Mouse (Mus musculus) intestine, embryonic 16.5 days (tissue): ENCODE data around the gene Gpr22. TPM values are rescaled to one million over a fixed set of nuclear protein-coding genes. Genes with fewer than 3 reads are reported as not detected.

Experiments used
- ATAC-seq: fragments of 200-750 bp; cut with Nextera tagmentation; 2 replicates; pipeline ENCODE4 v1.8.0; 2017; ENCODE audit warnings: moderate TSS enrichment, moderate library complexity
- H3K27ac ChIP-seq: fragments of 300-500 bp; sonication (generic); 2 replicates; pipeline ENCODE4 v1.5.1; 2014; ENCODE audit warnings: mild to moderate bottlenecking, low read length
- H3K27me3 ChIP-seq: fragments of 300-500 bp; sonication (generic); replicated peaks from 2 replicates; pipeline ENCODE4 v1.6.1; 2014; ENCODE audit warnings: low read length, control low read depth, mixed read lengths; ENCODE audit not compliant: control insufficient read depth, insufficient read depth
- H3K36me3 ChIP-seq: fragments of 300-500 bp; sonication (generic); 2 replicates; pipeline ENCODE4 v1.6.1; 2014; ENCODE audit warnings: low read length, control low read depth; ENCODE audit not compliant: control insufficient read depth, insufficient read depth
- H3K4me1 ChIP-seq: fragments of 300-500 bp; sonication (generic); 2 replicates; pipeline ENCODE4 v1.6.1; 2014; ENCODE audit warnings: low read length, control low read depth, mixed read lengths; ENCODE audit not compliant: control insufficient read depth, insufficient read depth
- H3K4me2 ChIP-seq: fragments of 300-500 bp; sonication (generic); 2 replicates; pipeline ENCODE4 v1.6.1; 2014; ENCODE audit warnings: low read depth, low read length, control low read depth
- H3K4me3 ChIP-seq: fragments of 300-500 bp; sonication (generic); 2 replicates; pipeline ENCODE4 v1.5.1; 2014; ENCODE audit warnings: mild to moderate bottlenecking, low read length
- H3K9ac ChIP-seq: fragments of 300-500 bp; sonication (generic); 2 replicates; pipeline ENCODE4 v1.6.1; 2014; ENCODE audit warnings: low read depth, low read length
- H3K9me3 ChIP-seq: fragments of 300-500 bp; sonication (generic); 2 replicates; pipeline ENCODE4 v1.6.1; 2016; ENCODE audit warnings: low read length, control low read depth; ENCODE audit not compliant: control insufficient read depth
- WGBS: fragments of 180-500 bp; shearing (Covaris S2); extraction: QIAGEN DNeasy Blood & Tissue Kit; methylation state at CpG from one replicate; pipeline ENCODE4 v1.1.7; 2014; 5-methylcytosine and 5-hydroxymethylcytosine counted together
- polyA plus RNA-seq: library from polyadenylated mRNA; unstranded; fragments of >200 nt; fragmentation: Nextera tagmentation; extraction: Ambion mirVana; gene quantifications from 2 replicates; pipeline ENCODE4 v1.2.1, GENCODE M21; 2015

Gene Gpr22
- polyA plus RNA-seq, 1 experiment from 2014 or later, result 3.9 TPM

GRCm38 (mm10) chr12:31724576-31724975 lies 10.8 kb upstream of the Gpr22 start:
- WGBS, result 87% methylated on average over 3 of the region's 3 CpGs
- H3K4me1 ChIP-seq, result peaks cover 5% of the 10 kb centered on the region; the same call in 1 of the 2 replicates

GRCm38 (mm10) chr12:31719586-31720275 lies 6.0 kb upstream of the Gpr22 start:
- 84% methylated on average over 1 of the region's 1 CpGs for WGBS
- no peak overlapping the region for H3K4me2 ChIP-seq
- H3K4me1 ChIP-seq, result peaks cover 5% of the 10 kb centered on the region; the same call in 1 of the 2 replicates
- no peaks in the 10 kb centered on the region for H3K9me3 ChIP-seq
- no peaks in the 10 kb centered on the region for H3K36me3 ChIP-seq
- no peak overlapping the region for H3K27ac ChIP-seq
- no peak for ATAC-seq
- no peaks in the 10 kb centered on the region for H3K27me3 ChIP-seq
- no peak overlapping the region for H3K4me3 ChIP-seq
- H3K9ac ChIP-seq, result no peak overlapping the region

More at GRCm38 (mm10) chr12:31724576-31724975, 10.8 kb upstream of the Gpr22 start:
- H3K27me3 ChIP-seq, result no peaks in the 10 kb centered on the region
- no peaks in the 10 kb centered on the region for H3K36me3 ChIP-seq
- H3K4me3 ChIP-seq, result no peak overlapping the region
- H3K9me3 ChIP-seq, result no peaks in the 10 kb centered on the region
- H3K9ac ChIP-seq, result no peak overlapping the region
- no peak overlapping the region for H3K27ac ChIP-seq
- no peak overlapping the region for H3K4me2 ChIP-seq
- ATAC-seq, result no peak

GRCm38 (mm10) chr12:31714070-31714469 lies 323 bp upstream of the Gpr22 start:
- H3K9me3 ChIP-seq, result no peaks in the 10 kb centered on the region
- H3K4me2 ChIP-seq, result no peak overlapping the region
- ATAC-seq, result no peak
- H3K27me3 ChIP-seq, result no peaks in the 10 kb centered on the region
- no peak overlapping the region for H3K9ac ChIP-seq
- H3K36me3 ChIP-seq, result no peaks in the 10 kb centered on the region
- H3K27ac ChIP-seq, result no peak overlapping the region
- no peak overlapping the region for H3K4me3 ChIP-seq
- H3K4me1 ChIP-seq, result 0 out of 2 replicates have a peak, but pooled peaks cover 3% of the 10 kb centered on the region
- WGBS, result 88% methylated on average over 3 of the region's 3 CpGs

- WGBS, result 43% methylated on average over 4 of the region's 4 CpGs
- Histone ChIP-seq H3K4me3 (no peak overlapping the region), H3K9me3 (no peaks in the 10 kb centered on the region), H3K4me2 (no peak overlapping the region), H3K4me1 (0 out of 2 replicates have a peak, but pooled peaks cover 3% of the 10 kb centered on the region), H3K36me3 (no peaks in the 10 kb centered on the region), H3K9ac (no peak overlapping the region), H3K27ac (no peak overlapping the region), H3K27me3 (no peaks in the 10 kb centered on the region)
- ATAC-seq, result no peak
Observed at GRCm38 (mm10) chr12:31712727-31713126, 1.0 kb downstream of the Gpr22 start.

DNA sequence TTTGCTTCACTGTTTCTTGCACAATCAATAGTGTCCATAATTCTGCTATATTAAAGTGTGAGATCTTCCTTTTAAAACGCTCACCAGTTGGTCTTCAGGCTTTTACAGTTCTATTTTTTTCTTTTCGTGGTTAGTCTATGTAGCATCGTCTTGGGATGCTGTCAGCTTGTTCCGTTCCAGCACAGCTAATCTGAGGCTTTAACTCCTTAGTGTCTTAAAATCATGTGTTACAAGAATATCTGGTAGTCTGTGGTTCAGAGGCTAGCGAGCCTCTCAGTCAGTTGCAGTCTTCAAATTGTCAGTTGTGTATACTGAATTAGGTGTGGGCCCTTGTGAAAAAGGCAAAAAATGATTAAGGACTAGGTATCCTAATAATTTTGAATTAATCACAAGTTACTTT lies 1.5 kb downstream of the Gpr22 start:
- Histone ChIP-seq H3K9me3 (no peaks in the 10 kb centered on the region), H3K36me3 (no peaks in the 10 kb centered on the region), H3K27ac (no peak overlapping the region), H3K4me3 (no peak overlapping the region), H3K27me3 (no peaks in the 10 kb centered on the region), H3K4me2 (no peak overlapping the region), H3K9ac (no peak overlapping the region), H3K4me1 (0 out of 2 replicates have a peak, but pooled peaks cover 3% of the 10 kb centered on the region)
- WGBS, result 44% methylated on average over 5 of the region's 5 CpGs
- ATAC-seq, result no peak

GRCm38 (mm10) chr12:31709665-31710064 lies 4.1 kb downstream of the Gpr22 start:
- Histone ChIP-seq H3K27me3 (no peaks in the 10 kb centered on the region), H3K9me3 (no peaks in the 10 kb centered on the region), H3K36me3 (no peaks in the 10 kb centered on the region), H3K4me2 (no peak overlapping the region), H3K27ac (no peak overlapping the region), H3K4me1 (0 out of 2 replicates have a peak, but pooled peaks cover 3% of the 10 kb centered on the region), H3K9ac (no peak overlapping the region), H3K4me3 (no peak overlapping the region)
- 89% methylated on average over 6 of the region's 6 CpGs for WGBS
- no peak for ATAC-seq

DNA sequence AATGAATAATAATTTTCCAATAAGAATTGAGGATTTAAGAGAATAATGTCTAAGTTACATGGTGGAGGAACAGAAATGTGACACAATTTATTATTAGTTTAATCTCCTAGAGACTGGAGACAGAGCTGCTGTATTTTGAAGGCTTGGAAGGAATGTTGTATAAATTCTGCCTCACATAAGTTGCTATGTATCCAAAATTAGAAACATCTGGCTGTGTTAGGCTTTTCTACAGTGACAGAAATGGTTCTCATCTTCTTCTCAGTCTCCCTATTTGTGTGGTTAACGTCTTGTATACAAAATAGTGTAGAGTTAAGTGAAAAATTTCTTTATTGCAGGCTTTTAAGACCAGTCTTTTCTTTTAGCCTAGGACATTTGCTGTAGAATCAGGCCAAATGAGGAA lies 6.2 kb downstream of the Gpr22 start:
- Histone ChIP-seq H3K4me1 (no peaks in the 10 kb centered on the region), H3K4me3 (no peak overlapping the region), H3K27ac (no peak overlapping the region), H3K4me2 (no peak overlapping the region), H3K9me3 (no peaks in the 10 kb centered on the region), H3K27me3 (no peaks in the 10 kb centered on the region), H3K36me3 (no peaks in the 10 kb centered on the region), H3K9ac (no peak overlapping the region)
- WGBS, result 52% methylated on average over 1 of the region's 1 CpGs
- ATAC-seq, result no peak

GRCm38 (mm10) chr12:31706168-31706567 lies 7.6 kb downstream of the Gpr22 start:
- 0 out of 2 replicates have a peak, but pooled peaks cover 3% of the 10 kb centered on the region for H3K4me1 ChIP-seq
- H3K4me2 ChIP-seq, result no peak overlapping the region
- H3K9ac ChIP-seq, result no peak overlapping the region
- ATAC-seq, result no peak
- 49% methylated on average over 2 of the region's 2 CpGs for WGBS
- H3K9me3 ChIP-seq, result no peaks in the 10 kb centered on the region
- H3K27ac ChIP-seq, result no peak overlapping the region
- H3K4me3 ChIP-seq, result no peak overlapping the region
- H3K27me3 ChIP-seq, result no peaks in the 10 kb centered on the region
- H3K36me3 ChIP-seq, result no peaks in the 10 kb centered on the region

GRCm38 (mm10) chr12:31703904-31704303 lies 9.8 kb downstream of the Gpr22 start:
- Histone ChIP-seq H3K4me3 (no peak overlapping the region), H3K4me2 (no peak overlapping the region), H3K36me3 (no peaks in the 10 kb centered on the region), H3K27me3 (no peaks in the 10 kb centered on the region), H3K4me1 (0 out of 2 replicates have a peak, but pooled peaks cover 3% of the 10 kb centered on the region), H3K27ac (no peak overlapping the region), H3K9ac (no peak overlapping the region), H3K9me3 (no peaks in the 10 kb centered on the region)
- no peak for ATAC-seq
- 80% methylated on average over 6 of the region's 6 CpGs for WGBS
